Comparison of ENCODE assay signal across 8 mouse cellular contexts in the genomic region with DNA sequence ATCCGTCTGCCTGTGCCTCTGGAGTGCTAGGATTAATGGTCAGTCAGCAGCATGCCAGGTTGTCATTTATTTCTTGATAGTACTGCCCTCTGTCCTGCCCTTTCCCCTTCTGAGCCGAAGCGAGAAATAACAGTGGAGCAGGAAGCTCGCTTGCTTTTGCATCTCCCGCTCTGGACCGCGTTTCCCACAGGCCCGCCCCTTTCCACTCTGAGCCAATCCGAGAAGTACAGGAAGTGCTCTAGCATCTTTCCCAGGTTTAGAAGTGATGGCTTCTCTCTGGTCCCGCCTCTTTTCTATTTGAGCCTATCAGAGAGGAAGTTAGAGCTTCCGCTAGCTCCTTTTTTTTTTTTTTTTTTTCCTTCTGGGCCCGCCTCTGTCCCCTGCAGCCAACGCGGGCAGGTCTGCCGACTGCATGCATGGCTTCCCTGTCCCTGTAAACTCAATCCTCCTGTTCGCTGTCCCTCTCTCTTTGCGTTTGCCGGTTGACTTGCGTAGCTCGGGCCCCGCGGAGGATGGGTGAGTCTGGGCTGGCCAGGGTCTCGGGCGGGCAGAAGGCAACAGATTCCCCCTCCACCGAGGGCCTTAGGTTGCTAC. TPM values are rescaled to one million over a fixed set of nuclear protein-coding genes. Genes with fewer than 3 reads are reported as not detected.
A peak's percentile ranks its signal among the peaks of the same experiment; 100 is the strongest.
DNase-seq lines count a peak whose midpoint lies in the region; ATAC-seq lines count a peak whose summit lies in the region.

No protein-coding gene starts in this region.

- peak overlapping the region; percentile 88 for H3K4me2 ChIP-seq in lung, embryonic 16.5 days (ENCODE audit: low read depth, low read length)

- H3K4me3 ChIP-seq in lung, embryonic 16.5 days (ENCODE audit: low read length), result peak overlapping the region; percentile 77

- under 1% methylated on average over 24 of the region's 25 CpGs for WGBS in lung, embryonic 16.5 days

- H3K27me3 ChIP-seq in lung, embryonic 16.5 days (ENCODE audit: control insufficient read depth, insufficient read depth, low read depth, low read length), result no peaks in the 10 kb centered on the region

- ATAC-seq in hematopoietic stem cell, adult 5-6 weeks (replicated peaks in 1 of 2; ENCODE audit: insufficient read depth in 1 of 2, low FRiP score in 2 of 2, low TSS enrichment in 1 of 2, low read depth in 1 of 2, poor library complexity in 2 of 2, severe bottlenecking in 2 of 2), result peak; percentile 87 to 91
- ATAC-seq in lung, embryonic 16.5 days (ENCODE audit: low read depth), result peak; percentile 95

- peak; percentile 98 for DNase-seq in MEL-GATA-1-ER (ENCODE audit: extremely low read depth, low read depth)
- DNase-seq in cerebellum, adult 8-10 months, result peak; percentile 91
- peak; percentile 95 for DNase-seq in forelimb bud, embryonic 11.5 days (ENCODE audit: low read depth, low spot score)
- DNase-seq in layer of hippocampus, adult 9-10 months (ENCODE audit: low spot score), result peak; percentile 92
- DNase-seq in ovary, postnatal 10 days (ENCODE audit: low spot score), result peak; percentile 46
- peak; percentile 91 to 93 for DNase-seq in thymus, postnatal 10 days (ENCODE audit: low spot score in 2 of 2)

- H3K4me1 ChIP-seq in lung, embryonic 16.5 days (replicated peaks; ENCODE audit: control insufficient read depth, insufficient read depth, low read length), result peaks cover 18% of the 10 kb centered on the region

- H3K27ac ChIP-seq in lung, embryonic 16.5 days (ENCODE audit: low read length), result peak overlapping the region; percentile 71

- no peaks in the 10 kb centered on the region for H3K9me3 ChIP-seq in lung, embryonic 16.5 days (ENCODE audit: control insufficient read depth, low read length)

- peak overlapping the region; percentile 84 for H3K9ac ChIP-seq in lung, embryonic 16.5 days (ENCODE audit: low read length)

- H3K36me3 ChIP-seq in lung, embryonic 16.5 days (ENCODE audit: control insufficient read depth, insufficient read depth, low read length), result peaks cover 6% of the 10 kb centered on the region; the same call in 1 of the 2 replicates

RNA-seq across cellular contexts. Expression of a gene that starts 1.4 kb away (rescaled TPM):
- 40.5 and 53.1 TPM in 2 replicates for total RNA-seq in hematopoietic stem cell, adult 5-6 weeks (2017)
- 21.6 and 24.8 TPM in 2 replicates for polyA plus RNA-seq in lung, embryonic 16.5 days (2015; fragmentation: Nextera tagmentation; extraction: Ambion mirVana)

RNA-seq across cellular contexts. Expression of a gene that starts 1.4 kb away (rescaled TPM):
- total RNA-seq in hematopoietic stem cell, adult 5-6 weeks (2017), result 86.6 and 133 TPM in 2 replicates
- polyA plus RNA-seq in lung, embryonic 16.5 days (2015; fragmentation: Nextera tagmentation; extraction: Ambion mirVana), result 68.1 and 70.8 TPM in 2 replicates

RNA-seq across cellular contexts. Expression of a gene that starts 39.9 kb away (rescaled TPM):
- 40.9 and 43.5 TPM in 2 replicates for total RNA-seq in hematopoietic stem cell, adult 5-6 weeks (2017)
- polyA plus RNA-seq in lung, embryonic 16.5 days (2015; fragmentation: Nextera tagmentation; extraction: Ambion mirVana), result 31.5 and 36.3 TPM in 2 replicates

Comparison
In these comparisons a context has a peak if more than half of its experiments do, and no peak if none do; other contexts are left out.
1. Peak in every context shown above with its lines: DNase-seq, ATAC-seq, H3K4me3 ChIP-seq and H3K27ac ChIP-seq.
2. DNase-seq: peak in every context shown above with its lines; median percentile 98 in MEL-GATA-1-ER; 95 in forelimb bud, embryonic 11.5 days; 92 in layer of hippocampus, adult 9-10 months; 92 in thymus, postnatal 10 days; 91 in cerebellum, adult 8-10 months; 46 in ovary, postnatal 10 days.